Mouse (Mus musculus): ENCODE results near the gene Pdpk1. TPM values are rescaled to one million over a fixed set of nuclear protein-coding genes. Genes with fewer than 3 reads are reported as not detected.
"Not testable (repeated sequence)": the region's sequence is repeated elsewhere in the genome, so short reads cannot be mapped to it uniquely, and the experiment has no call there.

Pdpk1 gene
- polyA plus RNA-seq, 1 experiment from 2014 or later: 28.7 TPM

GRCm38 (mm10) chr17:24113031-24113430, 37.7 kb downstream of the Pdpk1 start:
- Histone ChIP-seq H3K27me3 (ENCODE audit: insufficient read depth, low read length) (no peaks in the 10 kb centered on the region), H3K36me3 (ENCODE audit: insufficient read depth, low read length) (0 out of 2 replicates have a peak, but pooled peaks cover 12% of the 10 kb centered on the region), H3K4me2 (ENCODE audit: low read length) (no peak overlapping the region), H3K27ac (no peak overlapping the region), H3K4me3 (replicated peaks; ENCODE audit: low read depth, low read length) (no peak overlapping the region), H3K4me1 (replicated peaks; ENCODE audit: insufficient read depth, low read length) (no peaks in the 10 kb centered on the region), H3K9ac (ENCODE audit: low read depth, low read length) (no peak overlapping the region), H3K9me3 (replicated peaks; ENCODE audit: low read length) (no peaks in the 10 kb centered on the region)
- no peak for TF ChIP-seq CTCF (IDR thresholded peaks at IDR 0.05; ENCODE audit: low read depth)
- 87% methylated on average over 4 of the region's 4 CpGs for WGBS
- DNase-seq (ENCODE audit: low spot score): no peak
- no peak for ATAC-seq (replicated peaks; ENCODE audit: low FRiP score, low read depth)

- Histone ChIP-seq H3K4me1 (replicated peaks; ENCODE audit: insufficient read depth, low read length) (no peaks in the 10 kb centered on the region), H3K9me3 (replicated peaks; ENCODE audit: low read length) (no peaks in the 10 kb centered on the region), H3K36me3 (ENCODE audit: insufficient read depth, low read length) (0 out of 2 replicates have a peak, but pooled peaks cover 12% of the 10 kb centered on the region), H3K4me3 (replicated peaks; ENCODE audit: low read depth, low read length) (no peak overlapping the region), H3K9ac (ENCODE audit: low read depth, low read length) (no peak overlapping the region), H3K27me3 (ENCODE audit: insufficient read depth, low read length) (no peaks in the 10 kb centered on the region), H3K4me2 (ENCODE audit: low read length) (no peak overlapping the region), H3K27ac (no peak overlapping the region)
- 68% methylated on average over 1 of the region's 1 CpGs for WGBS
- no peak for ATAC-seq (replicated peaks; ENCODE audit: low FRiP score, low read depth)
- no peak for TF ChIP-seq CTCF (IDR thresholded peaks at IDR 0.05; ENCODE audit: low read depth)
- no peak for DNase-seq (ENCODE audit: low spot score)
Observed at GRCm38 (mm10) chr17:24111256-24111655, 39.5 kb downstream of the Pdpk1 start.

GRCm38 (mm10) chr17:24108896-24109295, 41.8 kb downstream of the Pdpk1 start:
- H3K36me3 ChIP-seq (ENCODE audit: insufficient read depth, low read length): 0 out of 2 replicates have a peak, but pooled peaks cover 25% of the 10 kb centered on the region
- WGBS: 73% methylated on average over 1 of the region's 1 CpGs

GRCm38 (mm10) chr17:24105111-24105510, 45.6 kb downstream of the Pdpk1 start:
- WGBS: 72% methylated on average over 2 of the region's 2 CpGs
- Histone ChIP-seq H3K4me1 (replicated peaks; ENCODE audit: insufficient read depth, low read length) (no peaks in the 10 kb centered on the region), H3K4me3 (replicated peaks; ENCODE audit: low read depth, low read length) (no peak overlapping the region), H3K4me2 (ENCODE audit: low read length) (no peak overlapping the region), H3K27me3 (ENCODE audit: insufficient read depth, low read length) (no peaks in the 10 kb centered on the region), H3K9me3 (replicated peaks; ENCODE audit: low read length) (no peaks in the 10 kb centered on the region), H3K27ac (no peak overlapping the region), H3K36me3 (ENCODE audit: insufficient read depth, low read length) (peaks cover 38% of the 10 kb centered on the region; the same call in 1 of the 2 replicates), H3K9ac (ENCODE audit: low read depth, low read length) (no peak overlapping the region)
- no peak for TF ChIP-seq CTCF (IDR thresholded peaks at IDR 0.05; ENCODE audit: low read depth)
- ATAC-seq (replicated peaks; ENCODE audit: low FRiP score, low read depth) (no peak), DNase-seq (ENCODE audit: low spot score) (no peak)

More at GRCm38 (mm10) chr17:24108896-24109295, 41.8 kb downstream of the Pdpk1 start:
- ATAC-seq (replicated peaks; ENCODE audit: low FRiP score, low read depth) (no peak), DNase-seq (ENCODE audit: low spot score) (no peak)
- H3K9me3 ChIP-seq (replicated peaks; ENCODE audit: low read length): no peaks in the 10 kb centered on the region
- no peak overlapping the region for H3K4me2 ChIP-seq (ENCODE audit: low read length)
- no peaks in the 10 kb centered on the region for H3K4me1 ChIP-seq (replicated peaks; ENCODE audit: insufficient read depth, low read length)
- no peaks in the 10 kb centered on the region for H3K27me3 ChIP-seq (ENCODE audit: insufficient read depth, low read length)
- TF ChIP-seq CTCF (IDR thresholded peaks at IDR 0.05; ENCODE audit: low read depth): no peak
- H3K27ac ChIP-seq: no peak overlapping the region
- no peak overlapping the region for H3K4me3 ChIP-seq (replicated peaks; ENCODE audit: low read depth, low read length)
- H3K9ac ChIP-seq (ENCODE audit: low read depth, low read length): no peak overlapping the region

- H3K9ac ChIP-seq (ENCODE audit: low read depth, low read length): no peak overlapping the region
- H3K4me3 ChIP-seq (replicated peaks; ENCODE audit: low read depth, low read length): no peak overlapping the region
- no peaks in the 10 kb centered on the region for H3K27me3 ChIP-seq (ENCODE audit: insufficient read depth, low read length)
- no peaks in the 10 kb centered on the region for H3K9me3 ChIP-seq (replicated peaks; ENCODE audit: low read length)
- H3K4me2 ChIP-seq (ENCODE audit: low read length): no peak overlapping the region
- TF ChIP-seq CTCF (IDR thresholded peaks at IDR 0.05; ENCODE audit: low read depth): no peak
- WGBS: 89% methylated on average over 4 of the region's 4 CpGs
- H3K4me1 ChIP-seq (replicated peaks; ENCODE audit: insufficient read depth, low read length): no peaks in the 10 kb centered on the region
- DNase-seq (ENCODE audit: low spot score) (no peak), ATAC-seq (replicated peaks; ENCODE audit: low FRiP score, low read depth) (no peak)
- no peak overlapping the region for H3K27ac ChIP-seq
- peaks cover 35% of the 10 kb centered on the region for H3K36me3 ChIP-seq (ENCODE audit: insufficient read depth, low read length)
Observed at GRCm38 (mm10) chr17:24098354-24098753, 52.4 kb downstream of the Pdpk1 start.

GRCm38 (mm10) chr17:24090575-24090974, 60.1 kb downstream of the Pdpk1 start:
- no peak overlapping the region for H3K4me3 ChIP-seq (replicated peaks; ENCODE audit: low read depth, low read length)
- H3K9ac ChIP-seq (ENCODE audit: low read depth, low read length): no peak overlapping the region
- H3K4me2 ChIP-seq (ENCODE audit: low read length): no peak overlapping the region
- no peak for ATAC-seq (replicated peaks; ENCODE audit: low FRiP score, low read depth)
- H3K27ac ChIP-seq: no peak overlapping the region
- H3K9me3 ChIP-seq (replicated peaks; ENCODE audit: low read length): no peaks in the 10 kb centered on the region
- H3K4me1 ChIP-seq (replicated peaks; ENCODE audit: insufficient read depth, low read length): no peaks in the 10 kb centered on the region
- 100% methylated on average over 1 of the region's 1 CpGs for WGBS
- peaks cover 51% of the 10 kb centered on the region for H3K36me3 ChIP-seq (ENCODE audit: insufficient read depth, low read length)
- no peak for DNase-seq (ENCODE audit: low spot score)
- H3K27me3 ChIP-seq (ENCODE audit: insufficient read depth, low read length): no peaks in the 10 kb centered on the region
- no peak for TF ChIP-seq CTCF (IDR thresholded peaks at IDR 0.05; ENCODE audit: low read depth)

GRCm38 (mm10) chr17:24086399-24086798, 64.3 kb downstream of the Pdpk1 start:
- not testable (repeated sequence) for DNase-seq (ENCODE audit: low spot score); H3K4me1 ChIP-seq (replicated peaks; ENCODE audit: insufficient read depth, low read length); ATAC-seq (replicated peaks; ENCODE audit: low FRiP score, low read depth); H3K4me3 ChIP-seq (replicated peaks; ENCODE audit: low read depth, low read length); H3K27ac ChIP-seq; H3K4me2 ChIP-seq (ENCODE audit: low read length); H3K9ac ChIP-seq (ENCODE audit: low read depth, low read length); H3K9me3 ChIP-seq (replicated peaks; ENCODE audit: low read length); H3K27me3 ChIP-seq (ENCODE audit: insufficient read depth, low read length)
- WGBS: 90% methylated on average over 4 of the region's 4 CpGs
- H3K36me3 ChIP-seq (ENCODE audit: insufficient read depth, low read length): peaks cover 52% of the 10 kb centered on the region
